Mouse (Mus musculus): ENCODE results near the gene Clpsl2. TPM values are rescaled to one million over a fixed set of nuclear protein-coding genes. Genes with fewer than 3 reads are reported as not detected.

The Clpsl2 gene
- polyA plus RNA-seq, 1 experiment = 0.21 TPM

GRCm38 (mm10) chr17:28567541-28567940 lies 18.3 kb downstream of the Clpsl2 start:
- TF ChIP-seq CTCF (IDR thresholded peaks at IDR 0.05; ENCODE audit: borderline replicate concordance, extremely low read depth, insufficient read depth, insufficient read length) (no peak), POLR2A (IDR thresholded peaks at IDR 0.05; ENCODE audit: borderline replicate concordance, extremely low read depth, insufficient read depth, insufficient read length, poor library complexity, severe bottlenecking) (no peak)

GRCm38 (mm10) chr17:28571868-28572267 lies 22.7 kb downstream of the Clpsl2 start:
- no peak for TF ChIP-seq CTCF (IDR thresholded peaks at IDR 0.05; ENCODE audit: borderline replicate concordance, extremely low read depth, insufficient read depth, insufficient read length)
- TF ChIP-seq POLR2A (IDR thresholded peaks at IDR 0.05; ENCODE audit: borderline replicate concordance, extremely low read depth, insufficient read depth, insufficient read length, poor library complexity, severe bottlenecking) = no peak
- DNase-seq (ENCODE audit: low read depth) = no peak

More at GRCm38 (mm10) chr17:28567541-28567940, 18.3 kb downstream of the Clpsl2 start:
- DNase-seq (ENCODE audit: low read depth) = no peak

- DNase-seq (ENCODE audit: low read depth) = no peak
- no peak for TF ChIP-seq CTCF (IDR thresholded peaks at IDR 0.05; ENCODE audit: borderline replicate concordance, extremely low read depth, insufficient read depth, insufficient read length)
- no peak for TF ChIP-seq POLR2A (IDR thresholded peaks at IDR 0.05; ENCODE audit: borderline replicate concordance, extremely low read depth, insufficient read depth, insufficient read length, poor library complexity, severe bottlenecking)
Observed at GRCm38 (mm10) chr17:28572521-28572920, 23.3 kb downstream of the Clpsl2 start.

GRCm38 (mm10) chr17:28572941-28573340 lies 23.7 kb downstream of the Clpsl2 start:
- DNase-seq (ENCODE audit: low read depth) = no peak
- TF ChIP-seq POLR2A (IDR thresholded peaks at IDR 0.05; ENCODE audit: borderline replicate concordance, extremely low read depth, insufficient read depth, insufficient read length, poor library complexity, severe bottlenecking) = no peak
- no peak for TF ChIP-seq CTCF (IDR thresholded peaks at IDR 0.05; ENCODE audit: borderline replicate concordance, extremely low read depth, insufficient read depth, insufficient read length)

GRCm38 (mm10) chr17:28575244-28576125 lies 26.3 kb downstream of the Clpsl2 start, which contains the start of gene Lhfpl5:
Gene Lhfpl5, plus strand, starts transcription at chr17:28575641.
- peak; percentile 77 for DNase-seq (ENCODE audit: low read depth)
- TF ChIP-seq POLR2A (IDR thresholded peaks at IDR 0.05; ENCODE audit: borderline replicate concordance, extremely low read depth, insufficient read depth, insufficient read length, poor library complexity, severe bottlenecking) (no peak), CTCF (IDR thresholded peaks at IDR 0.05; ENCODE audit: borderline replicate concordance, extremely low read depth, insufficient read depth, insufficient read length) (no peak)

- peak; percentile 58 for DNase-seq (ENCODE audit: low read depth)
- TF ChIP-seq POLR2A (IDR thresholded peaks at IDR 0.05; ENCODE audit: borderline replicate concordance, extremely low read depth, insufficient read depth, insufficient read length, poor library complexity, severe bottlenecking) (no peak), CTCF (IDR thresholded peaks at IDR 0.05; ENCODE audit: borderline replicate concordance, extremely low read depth, insufficient read depth, insufficient read length) (no peak)
Observed at GRCm38 (mm10) chr17:28580396-28580795, 31.2 kb downstream of the Clpsl2 start.

- TF ChIP-seq POLR2A (IDR thresholded peaks at IDR 0.05; ENCODE audit: borderline replicate concordance, extremely low read depth, insufficient read depth, insufficient read length, poor library complexity, severe bottlenecking) (no peak), CTCF (IDR thresholded peaks at IDR 0.05; ENCODE audit: borderline replicate concordance, extremely low read depth, insufficient read depth, insufficient read length) (no peak)
- DNase-seq (ENCODE audit: low read depth) = no peak
Observed at GRCm38 (mm10) chr17:28581056-28581455, 31.8 kb downstream of the Clpsl2 start.

- no peak for DNase-seq (ENCODE audit: low read depth)
- no peak for TF ChIP-seq POLR2A (IDR thresholded peaks at IDR 0.05; ENCODE audit: borderline replicate concordance, extremely low read depth, insufficient read depth, insufficient read length, poor library complexity, severe bottlenecking)
- TF ChIP-seq CTCF (IDR thresholded peaks at IDR 0.05; ENCODE audit: borderline replicate concordance, extremely low read depth, insufficient read depth, insufficient read length) = no peak
Observed at GRCm38 (mm10) chr17:28586509-28586908, 37.3 kb downstream of the Clpsl2 start.

GRCm38 (mm10) chr17:28588591-28588990 lies 39.4 kb downstream of the Clpsl2 start:
- no peak for DNase-seq (ENCODE audit: low read depth)
- no peak for TF ChIP-seq CTCF (IDR thresholded peaks at IDR 0.05; ENCODE audit: borderline replicate concordance, extremely low read depth, insufficient read depth, insufficient read length)

GRCm38 (mm10) chr17:28590596-28590995 lies 41.4 kb downstream of the Clpsl2 start:
- no peak for TF ChIP-seq CTCF (IDR thresholded peaks at IDR 0.05; ENCODE audit: borderline replicate concordance, extremely low read depth, insufficient read depth, insufficient read length)
- no peak for TF ChIP-seq POLR2A (IDR thresholded peaks at IDR 0.05; ENCODE audit: borderline replicate concordance, extremely low read depth, insufficient read depth, insufficient read length, poor library complexity, severe bottlenecking)
- DNase-seq (ENCODE audit: low read depth) = no peak

GRCm38 (mm10) chr17:28591476-28591875 lies 42.3 kb downstream of the Clpsl2 start:
- DNase-seq (ENCODE audit: low read depth) = no peak
- no peak for TF ChIP-seq CTCF (IDR thresholded peaks at IDR 0.05; ENCODE audit: borderline replicate concordance, extremely low read depth, insufficient read depth, insufficient read length)
- no peak for TF ChIP-seq POLR2A (IDR thresholded peaks at IDR 0.05; ENCODE audit: borderline replicate concordance, extremely low read depth, insufficient read depth, insufficient read length, poor library complexity, severe bottlenecking)

- TF ChIP-seq POLR2A (IDR thresholded peaks at IDR 0.05; ENCODE audit: borderline replicate concordance, extremely low read depth, insufficient read depth, insufficient read length, poor library complexity, severe bottlenecking) = no peak
- TF ChIP-seq CTCF (IDR thresholded peaks at IDR 0.05; ENCODE audit: borderline replicate concordance, extremely low read depth, insufficient read depth, insufficient read length) = peak; percentile 96
- peak; percentile 83 for DNase-seq (ENCODE audit: low read depth)
Observed at GRCm38 (mm10) chr17:28592998-28593397, 43.8 kb downstream of the Clpsl2 start.
